Mouse (Mus musculus) hindbrain, embryonic 12.5 days (tissue): ENCODE results near the gene Arfgef2. TPM values are rescaled to one million over a fixed set of nuclear protein-coding genes. Genes with fewer than 3 reads are reported as not detected.

Experiments
- ATAC-seq: fragments of 200-750 bp; cut with Nextera tagmentation; 2 replicates; pipeline ENCODE4 v1.8.0; 2017; ENCODE audit warnings: moderate TSS enrichment; ENCODE audit not compliant: low FRiP score
- H3K27ac ChIP-seq: fragments of 300-500 bp; sonication (generic); 2 replicates; pipeline ENCODE4 v1.5.1; 2016; ENCODE audit warnings: mild to moderate bottlenecking
- H3K27me3 ChIP-seq: fragments of 300-500 bp; sonication (generic); 2 replicates; pipeline ENCODE4 v1.6.1; 2016; ENCODE audit warnings: mild to moderate bottlenecking
- H3K36me3 ChIP-seq: fragments of 300-500 bp; sonication (generic); 2 replicates; pipeline ENCODE4 v1.6.1; 2016; ENCODE audit warnings: mild to moderate bottlenecking
- H3K4me1 ChIP-seq: fragments of 300-500 bp; sonication (generic); 2 replicates; pipeline ENCODE4 v1.6.1; 2016
- H3K4me2 ChIP-seq: fragments of 300-500 bp; sonication (generic); replicated peaks from 2 replicates; pipeline ENCODE4 v1.6.1; 2016; ENCODE audit warnings: mild to moderate bottlenecking
- H3K4me3 ChIP-seq: fragments of 300-500 bp; sonication (generic); 2 replicates; pipeline ENCODE4 v1.5.1; 2016; ENCODE audit warnings: mild to moderate bottlenecking
- H3K9ac ChIP-seq: fragments of 300-500 bp; sonication (generic); 2 replicates; pipeline ENCODE4 v1.6.1; 2016; ENCODE audit warnings: mild to moderate bottlenecking, moderate library complexity
- H3K9me3 ChIP-seq: fragments of 300-500 bp; sonication (generic); replicated peaks from 2 replicates; pipeline ENCODE4 v1.6.1; 2016; ENCODE audit warnings: mild to moderate bottlenecking
- WGBS: fragments of 180-500 bp; shearing (Covaris S2); methylation state at CpG from one replicate; pipeline ENCODE4 v1.1.7; 2016; 5-methylcytosine and 5-hydroxymethylcytosine counted together
- polyA plus RNA-seq: library from polyadenylated mRNA; unstranded; fragments of >200 nt; fragmentation: Nextera tagmentation; extraction: Ambion mirVana; gene quantifications from 2 replicates; pipeline ENCODE4 v1.2.1, GENCODE M21; 2016

Arfgef2 gene
- polyA plus RNA-seq, 1 experiment from 2014 or later: 6.4 TPM

GRCm38 (mm10) chr2:166874675-166875280 is 69.4 kb downstream of the Arfgef2 start:
- 73% methylated on average over 10 of the region's 10 CpGs for WGBS
- no peak overlapping the region for H3K4me2 ChIP-seq
- no peaks in the 10 kb centered on the region for H3K27me3 ChIP-seq
- no peaks in the 10 kb centered on the region for H3K9me3 ChIP-seq
- no peak for ATAC-seq
- H3K27ac ChIP-seq: no peak overlapping the region
- no peaks in the 10 kb centered on the region for H3K4me1 ChIP-seq
- peaks cover 59% of the 10 kb centered on the region for H3K36me3 ChIP-seq
- no peak overlapping the region for H3K9ac ChIP-seq
- no peak overlapping the region for H3K4me3 ChIP-seq

- H3K4me3 ChIP-seq: no peak overlapping the region
- no peak overlapping the region for H3K9ac ChIP-seq
- H3K36me3 ChIP-seq: peaks cover 54% of the 10 kb centered on the region
- H3K4me1 ChIP-seq: no peaks in the 10 kb centered on the region
- ATAC-seq: no peak
- H3K4me2 ChIP-seq: no peak overlapping the region
- no peaks in the 10 kb centered on the region for H3K9me3 ChIP-seq
- WGBS: 93% methylated on average over 6 of the region's 6 CpGs
- no peaks in the 10 kb centered on the region for H3K27me3 ChIP-seq
- H3K27ac ChIP-seq: no peak overlapping the region
These were observed 70.2 kb downstream of the Arfgef2 start for GRCm38 (mm10) chr2:166875561-166875960.

GRCm38 (mm10) chr2:166876331-166876730 is 70.9 kb downstream of the Arfgef2 start:
- Histone ChIP-seq H3K4me2 (no peak overlapping the region), H3K9me3 (no peaks in the 10 kb centered on the region), H3K27ac (no peak overlapping the region), H3K4me1 (no peaks in the 10 kb centered on the region), H3K4me3 (no peak overlapping the region), H3K36me3 (peaks cover 50% of the 10 kb centered on the region), H3K27me3 (no peaks in the 10 kb centered on the region), H3K9ac (no peak overlapping the region)
- no peak for ATAC-seq
- WGBS: 90% methylated on average over 10 of the region's 10 CpGs

- ATAC-seq: no peak
- Histone ChIP-seq H3K4me1 (no peaks in the 10 kb centered on the region), H3K27me3 (no peaks in the 10 kb centered on the region), H3K4me2 (no peak overlapping the region), H3K4me3 (no peak overlapping the region), H3K36me3 (peaks cover 23% of the 10 kb centered on the region; the same call in 1 of the 2 replicates), H3K9ac (no peak overlapping the region), H3K9me3 (no peaks in the 10 kb centered on the region), H3K27ac (no peak overlapping the region)
- 87% methylated on average over 7 of the region's 7 CpGs for WGBS
These were observed 79.7 kb downstream of the Arfgef2 start for GRCm38 (mm10) chr2:166885066-166885465.

GRCm38 (mm10) chr2:166885619-166886018 is 80.2 kb downstream of the Arfgef2 start:
- Histone ChIP-seq H3K9me3 (no peaks in the 10 kb centered on the region), H3K4me1 (no peaks in the 10 kb centered on the region), H3K36me3 (peaks cover 25% of the 10 kb centered on the region; the same call in 1 of the 2 replicates), H3K4me2 (no peak overlapping the region), H3K27me3 (no peaks in the 10 kb centered on the region), H3K9ac (no peak overlapping the region), H3K27ac (no peak overlapping the region), H3K4me3 (no peak overlapping the region)
- WGBS: 75% methylated on average over 10 of the region's 10 CpGs
- ATAC-seq: no peak

GRCm38 (mm10) chr2:166886231-166886630 is 80.8 kb downstream of the Arfgef2 start:
- Histone ChIP-seq H3K27me3 (no peaks in the 10 kb centered on the region), H3K4me1 (no peaks in the 10 kb centered on the region), H3K36me3 (peaks cover 23% of the 10 kb centered on the region; the same call in 1 of the 2 replicates), H3K27ac (no peak overlapping the region), H3K4me3 (no peak overlapping the region), H3K9me3 (no peaks in the 10 kb centered on the region), H3K4me2 (no peak overlapping the region), H3K9ac (no peak overlapping the region)
- WGBS: 78% methylated on average over 3 of the region's 3 CpGs
- no peak for ATAC-seq

- 40% methylated on average over 11 of the region's 11 CpGs for WGBS
- peaks cover 30% of the 10 kb centered on the region for H3K36me3 ChIP-seq
These were observed 82.4 kb downstream of the Arfgef2 start for GRCm38 (mm10) chr2:166887816-166888215.

GRCm38 (mm10) chr2:166891366-166891880 is 86.0 kb downstream of the Arfgef2 start:
- H3K9me3 ChIP-seq: no peaks in the 10 kb centered on the region
- H3K4me1 ChIP-seq: 0 out of 2 replicates have a peak, but pooled peaks cover 2% of the 10 kb centered on the region
- H3K4me2 ChIP-seq: no peak overlapping the region
- peaks cover 33% of the 10 kb centered on the region for H3K36me3 ChIP-seq
- H3K27ac ChIP-seq: no peak overlapping the region
- no peak overlapping the region for H3K4me3 ChIP-seq
- ATAC-seq: no peak
- 83% methylated on average over 9 of the region's 9 CpGs for WGBS
- no peak overlapping the region for H3K9ac ChIP-seq
- H3K27me3 ChIP-seq: no peaks in the 10 kb centered on the region

More at GRCm38 (mm10) chr2:166887816-166888215, 82.4 kb downstream of the Arfgef2 start:
- Histone ChIP-seq H3K9me3 (no peaks in the 10 kb centered on the region), H3K9ac (no peak overlapping the region), H3K4me2 (no peak overlapping the region), H3K27me3 (no peaks in the 10 kb centered on the region), H3K4me3 (no peak overlapping the region), H3K4me1 (no peaks in the 10 kb centered on the region), H3K27ac (no peak overlapping the region)
- no peak for ATAC-seq

- peaks cover 32% of the 10 kb centered on the region for H3K36me3 ChIP-seq
These were observed 86.8 kb downstream of the Arfgef2 start for GRCm38 (mm10) chr2:166892158-166892680.

GRCm38 (mm10) chr2:166893036-166893435 is 87.6 kb downstream of the Arfgef2 start:
- H3K4me3 ChIP-seq: no peak overlapping the region
- no peak overlapping the region for H3K9ac ChIP-seq
- no peak for ATAC-seq
- WGBS: 95% methylated on average over 5 of the region's 5 CpGs
- no peaks in the 10 kb centered on the region for H3K27me3 ChIP-seq
- H3K27ac ChIP-seq: no peak overlapping the region
- no peak overlapping the region for H3K4me2 ChIP-seq
- peaks cover 32% of the 10 kb centered on the region for H3K36me3 ChIP-seq
- 0 out of 2 replicates have a peak, but pooled peaks cover 2% of the 10 kb centered on the region for H3K4me1 ChIP-seq
- no peaks in the 10 kb centered on the region for H3K9me3 ChIP-seq

More at GRCm38 (mm10) chr2:166892158-166892680, 86.8 kb downstream of the Arfgef2 start:
- Histone ChIP-seq H3K27ac (no peak overlapping the region), H3K27me3 (no peaks in the 10 kb centered on the region), H3K4me1 (0 out of 2 replicates have a peak, but pooled peaks cover 2% of the 10 kb centered on the region), H3K9me3 (no peaks in the 10 kb centered on the region), H3K4me2 (no peak overlapping the region), H3K4me3 (no peak overlapping the region), H3K9ac (no peak overlapping the region)
- WGBS: 94% methylated on average over 8 of the region's 8 CpGs
- no peak for ATAC-seq

GRCm38 (mm10) chr2:166896368-166896767 is 91.0 kb downstream of the Arfgef2 start:
- ATAC-seq: no peak
- Histone ChIP-seq H3K36me3 (peaks cover 29% of the 10 kb centered on the region), H3K27me3 (no peaks in the 10 kb centered on the region), H3K4me1 (0 out of 2 replicates have a peak, but pooled peaks cover 2% of the 10 kb centered on the region), H3K4me3 (no peak overlapping the region), H3K9ac (no peak overlapping the region), H3K9me3 (no peaks in the 10 kb centered on the region), H3K4me2 (no peak overlapping the region), H3K27ac (peak overlapping the region; percentile 44)
- WGBS: 66% methylated on average over 13 of the region's 13 CpGs

GRCm38 (mm10) chr2:166896974-166897373 is 91.6 kb downstream of the Arfgef2 start:
- Histone ChIP-seq H3K9me3 (no peaks in the 10 kb centered on the region), H3K27ac (peak overlapping the region; percentile 44; the same call in 1 of the 2 replicates), H3K36me3 (peaks cover 23% of the 10 kb centered on the region), H3K27me3 (no peaks in the 10 kb centered on the region), H3K9ac (no peak overlapping the region), H3K4me3 (no peak overlapping the region), H3K4me2 (no peak overlapping the region), H3K4me1 (0 out of 2 replicates have a peak, but pooled peaks cover 2% of the 10 kb centered on the region)
- 94% methylated on average over 12 of the region's 12 CpGs for WGBS
- ATAC-seq: no peak
